Comparison of ENCODE assay signal across 11 mouse cellular contexts in the genomic region with DNA sequence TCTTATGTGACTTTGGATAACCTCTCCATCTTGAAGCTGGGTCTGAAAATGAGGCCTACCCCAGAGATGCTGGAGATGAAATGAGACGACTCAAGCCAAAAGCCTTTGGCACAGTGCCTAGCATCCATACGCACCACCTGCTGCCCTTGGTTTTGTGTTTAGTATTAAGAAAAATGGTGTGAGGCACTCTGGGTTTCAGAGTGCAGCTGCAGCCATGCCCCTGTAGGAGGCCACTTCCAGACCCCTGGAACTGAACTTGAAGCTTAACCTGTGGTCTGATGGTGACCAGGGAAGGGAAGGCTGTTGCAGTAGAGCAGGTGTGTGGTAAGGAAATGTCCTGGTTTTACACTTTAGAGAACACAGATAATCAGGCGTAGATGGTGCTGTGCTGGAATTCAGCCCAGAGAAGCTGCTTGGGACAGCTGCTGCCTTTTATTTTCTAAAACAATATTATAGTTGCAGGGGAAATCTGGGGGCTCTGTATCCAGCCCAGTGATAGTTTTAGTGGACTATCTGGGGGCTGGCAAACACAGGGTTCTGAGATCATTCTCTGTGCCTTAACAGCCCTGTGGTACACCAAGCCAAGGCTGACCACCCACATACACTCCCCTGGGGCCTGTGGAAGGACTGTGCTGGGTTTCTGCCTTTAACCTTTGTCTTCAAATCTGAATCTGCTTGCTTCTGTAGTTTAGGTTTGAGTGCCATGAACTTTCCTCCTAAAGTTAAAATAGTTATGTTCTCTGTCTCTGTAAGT. TPM values are rescaled to one million over a fixed set of nuclear protein-coding genes. Genes with fewer than 3 reads are reported as not detected.
DNase-seq lines count a peak whose midpoint lies in the region; ATAC-seq and TF ChIP-seq lines count a peak whose summit lies in the region.
"Had no signal": no experiment of that assay in that cellular context is flagged by ENCODE, and none has a peak within 500 bp of the region (broad histone marks: within the 10 kb centered on the region; RNA-seq: fewer than 3 reads in every experiment).

No protein-coding gene starts in this region.

- TF ChIP-seq CTCF in intestine, postnatal 0 days (IDR thresholded peaks at IDR 0.05; ENCODE audit: low read depth) = no peak

- peak overlapping the region; percentile 41; the same call in 1 of the 2 replicates for H3K27ac ChIP-seq in forebrain, embryonic 16.5 days (ENCODE audit: low read length)
- H3K27ac ChIP-seq in midbrain, embryonic 16.5 days (ENCODE audit: low read length) = no peak overlapping the region
- H3K27ac ChIP-seq in intestine, postnatal 0 days (ENCODE audit: low read depth, low read length) = no peak overlapping the region

- H3K9me3 ChIP-seq in forebrain, embryonic 16.5 days (ENCODE audit: control insufficient read depth, low read length) = no peaks in the 10 kb centered on the region
- no peaks in the 10 kb centered on the region for H3K9me3 ChIP-seq in midbrain, embryonic 16.5 days (replicated peaks; ENCODE audit: control insufficient read depth, low read length, poor library complexity, severe bottlenecking)
- H3K9me3 ChIP-seq in intestine, postnatal 0 days (ENCODE audit: control insufficient read depth) = no peaks in the 10 kb centered on the region
- H3K9me3 ChIP-seq: heart, embryonic 12.5 days had no signal

- H3K36me3 ChIP-seq in forebrain, embryonic 16.5 days (ENCODE audit: control insufficient read depth, insufficient read depth) = no peaks in the 10 kb centered on the region
- no peaks in the 10 kb centered on the region for H3K36me3 ChIP-seq in midbrain, embryonic 16.5 days (ENCODE audit: control insufficient read depth, insufficient read depth, low read length)
- no peaks in the 10 kb centered on the region for H3K36me3 ChIP-seq in intestine, postnatal 0 days (ENCODE audit: control insufficient read depth, insufficient read depth)
- H3K36me3 ChIP-seq: heart, embryonic 12.5 days had no signal

- peak; percentile 36 to 59 for DNase-seq in cerebellum, postnatal 25 days
- DNase-seq in cerebellum, adult 8-10 months = no peak
- DNase-seq in left cerebral cortex, postnatal 4 days = peak; percentile 80
- no peak for DNase-seq in left cerebral cortex, postnatal 14 days (ENCODE audit: low spot score in 2 of 2)
- DNase-seq in yolk sac, embryonic 10.5 days (ENCODE audit: low spot score) = no peak
- DNase-seq: embryo, embryonic 11 days; gastrocnemius, postnatal 14 days had no signal

- no peaks in the 10 kb centered on the region for H3K27me3 ChIP-seq in forebrain, embryonic 16.5 days (replicated peaks; ENCODE audit: control insufficient read depth, insufficient read depth, low read length)
- H3K27me3 ChIP-seq in midbrain, embryonic 16.5 days (ENCODE audit: control insufficient read depth, insufficient read depth, low read depth, low read length) = no peaks in the 10 kb centered on the region
- H3K27me3 ChIP-seq in intestine, postnatal 0 days (replicated peaks; ENCODE audit: control insufficient read depth, insufficient read depth, low read length) = no peaks in the 10 kb centered on the region
- H3K27me3 ChIP-seq: heart, embryonic 12.5 days had no signal

- no peak overlapping the region for H3K4me2 ChIP-seq in forebrain, embryonic 16.5 days (ENCODE audit: low read length)
- no peak overlapping the region for H3K4me2 ChIP-seq in midbrain, embryonic 16.5 days (ENCODE audit: low read length)
- no peak overlapping the region for H3K4me2 ChIP-seq in intestine, postnatal 0 days (replicated peaks; ENCODE audit: low read depth)
- H3K4me2 ChIP-seq: heart, embryonic 12.5 days had no signal

- 10% methylated on average over 3 of the region's 3 CpGs for WGBS in forebrain, embryonic 16.5 days
- 43% methylated on average over 3 of the region's 3 CpGs for WGBS in midbrain, embryonic 16.5 days
- WGBS in intestine, postnatal 0 days = 38% methylated on average over 3 of the region's 3 CpGs

- no peak overlapping the region for H3K4me3 ChIP-seq in forebrain, embryonic 16.5 days (replicated peaks; ENCODE audit: low read length)
- H3K4me3 ChIP-seq in midbrain, embryonic 16.5 days (ENCODE audit: low read depth, low read length) = no peak overlapping the region
- H3K4me3 ChIP-seq in intestine, postnatal 0 days (ENCODE audit: low read depth, low read length) = no peak overlapping the region
- H3K4me3 ChIP-seq: heart, embryonic 12.5 days had no signal

- peaks cover 16% of the 10 kb centered on the region for H3K4me1 ChIP-seq in forebrain, embryonic 16.5 days (replicated peaks; ENCODE audit: control insufficient read depth, insufficient read depth, low read length)
- peaks cover 2% of the 10 kb centered on the region; the same call in 1 of the 2 replicates for H3K4me1 ChIP-seq in midbrain, embryonic 16.5 days (ENCODE audit: control insufficient read depth, insufficient read depth, low read length)
- peaks cover 5% of the 10 kb centered on the region for H3K4me1 ChIP-seq in intestine, postnatal 0 days (replicated peaks; ENCODE audit: control insufficient read depth, insufficient read depth, low read length)

- H3K9ac ChIP-seq in forebrain, embryonic 16.5 days (replicated peaks; ENCODE audit: low read depth, low read length) = no peak overlapping the region
- no peak overlapping the region for H3K9ac ChIP-seq in midbrain, embryonic 16.5 days (ENCODE audit: low read depth, low read length)
- no peak overlapping the region for H3K9ac ChIP-seq in intestine, postnatal 0 days (ENCODE audit: low read depth, low read length)
- H3K9ac ChIP-seq: heart, embryonic 12.5 days had no signal

- ATAC-seq in forebrain, embryonic 16.5 days = peak; percentile 61
- 0 out of 2 replicates have a peak, but pooled peaks have one; percentile 11 for ATAC-seq in midbrain, embryonic 16.5 days
- no peak for ATAC-seq in intestine, postnatal 0 days

- intact Hi-C loops in left cerebral cortex, postnatal 4 days (cut with DNase I) = no loop called here
- intact Hi-C loops in left cerebral cortex, postnatal 14 days (cut with DNase I) = no loop called here

RNA-seq across cellular contexts. Expression of gene Smco4, which starts 17.5 kb away (rescaled TPM):
- 1 to 10 TPM; 5.2 to 6.8 TPM for total RNA-seq in left cerebral cortex, postnatal 4 days (2021)
- total RNA-seq in left cerebral cortex, postnatal 14 days (2021) = 1 to 10 TPM; 3.6 to 4.3 TPM
- 1.0 and 1.8 TPM in 2 replicates for polyA plus RNA-seq in forebrain, embryonic 16.5 days (2015; fragmentation: Nextera tagmentation; extraction: Ambion mirVana)
- polyA plus RNA-seq in midbrain, embryonic 16.5 days (2015; fragmentation: Nextera tagmentation; extraction: Ambion mirVana) = 0.54 and 0.81 TPM in 2 replicates
- polyA plus RNA-seq in intestine, postnatal 0 days (2015; fragmentation: Nextera tagmentation; extraction: Ambion mirVana) = 4.3 and 5.2 TPM in 2 replicates

Comparison
In these comparisons a context has a peak if more than half of its experiments do, and no peak if none do; other contexts are left out.
1. DNase-seq: peak in cerebellum, postnatal 25 days (2 of 2) and left cerebral cortex, postnatal 4 days (single experiment); none in cerebellum, adult 8-10 months (single experiment), left cerebral cortex, postnatal 14 days (0 of 2) and yolk sac, embryonic 10.5 days (single experiment).